Mouse (Mus musculus) midbrain, embryonic 12.5 days (tissue): ENCODE measurements at regions not wholly inside any gene's neighbourhood (a gene's known extent, or its start where the extent isn't known, plus 50 kb on each side); places are given as distances from the start of the nearest gene placed in this dataset.
"Not testable (repeated sequence)": the region's sequence is repeated elsewhere in the genome, so short reads cannot be mapped to it uniquely, and the experiment has no call there.

Experiments used
- ATAC-seq: fragments of 200-750 bp; cut with Nextera tagmentation; 2 replicates; pipeline ENCODE4 v1.8.0; 2017; ENCODE audit warnings: low read depth, moderate TSS enrichment, moderate library complexity; ENCODE audit not compliant: low FRiP score
- H3K27ac ChIP-seq: fragments of 300-500 bp; sonication (generic); replicated peaks from 2 replicates; pipeline ENCODE4 v1.5.1; 2016; ENCODE audit warnings: mild to moderate bottlenecking
- H3K27me3 ChIP-seq: fragments of 300-500 bp; sonication (generic); 2 replicates; pipeline ENCODE4 v1.6.1; 2016; ENCODE audit warnings: mild to moderate bottlenecking
- H3K36me3 ChIP-seq: fragments of 300-500 bp; sonication (generic); 2 replicates; pipeline ENCODE4 v1.6.1; 2016
- H3K4me1 ChIP-seq: fragments of 300-500 bp; sonication (generic); 2 replicates; pipeline ENCODE4 v1.6.1; 2016
- H3K4me2 ChIP-seq: fragments of 300-500 bp; sonication (generic); replicated peaks from 2 replicates; pipeline ENCODE4 v1.6.1; 2016; ENCODE audit warnings: mild to moderate bottlenecking, moderate library complexity
- H3K4me3 ChIP-seq: fragments of 300-500 bp; sonication (generic); 2 replicates; pipeline ENCODE4 v1.5.1; 2016; ENCODE audit warnings: mild to moderate bottlenecking
- H3K9ac ChIP-seq: fragments of 300-500 bp; sonication (generic); replicated peaks from 2 replicates; pipeline ENCODE4 v1.6.1; 2016; ENCODE audit warnings: mild to moderate bottlenecking, moderate library complexity
- H3K9me3 ChIP-seq: fragments of 300-500 bp; sonication (generic); 2 replicates; pipeline ENCODE4 v1.6.1; 2016; ENCODE audit warnings: mild to moderate bottlenecking
- WGBS: fragments of 180-500 bp; shearing (Covaris S2); methylation state at CpG from one replicate; pipeline ENCODE4 v1.1.7; 2016; 5-methylcytosine and 5-hydroxymethylcytosine counted together

GRCm38 (mm10) chr13:42000966-42001365 is 50.9 kb upstream of the Hivep1 start:
- no peak overlapping the region for H3K9ac ChIP-seq
- H3K9me3 ChIP-seq: no peaks in the 10 kb centered on the region
- no peaks in the 10 kb centered on the region for H3K36me3 ChIP-seq
- no peak overlapping the region for H3K4me2 ChIP-seq
- 83% methylated on average over 3 of the region's 3 CpGs for WGBS
- no peaks in the 10 kb centered on the region for H3K4me1 ChIP-seq
- H3K4me3 ChIP-seq: no peak overlapping the region
- no peak overlapping the region for H3K27ac ChIP-seq
- no peaks in the 10 kb centered on the region for H3K27me3 ChIP-seq
- no peak for ATAC-seq

GRCm38 (mm10) chr13:41997883-41998282 is 53.9 kb upstream of the Hivep1 start:
- peak; percentile 23; the same call in 1 of the 2 replicates for ATAC-seq
- H3K27me3 ChIP-seq: no peaks in the 10 kb centered on the region
- H3K4me2 ChIP-seq: no peak overlapping the region
- H3K4me1 ChIP-seq: no peaks in the 10 kb centered on the region
- 60% methylated on average over 9 of the region's 9 CpGs for WGBS
- no peak overlapping the region for H3K27ac ChIP-seq
- H3K9ac ChIP-seq: no peak overlapping the region
- no peaks in the 10 kb centered on the region for H3K9me3 ChIP-seq
- no peaks in the 10 kb centered on the region for H3K36me3 ChIP-seq
- H3K4me3 ChIP-seq: no peak overlapping the region

- Histone ChIP-seq H3K36me3 (no peaks in the 10 kb centered on the region), H3K4me1 (no peaks in the 10 kb centered on the region)
Measured at GRCm38 (mm10) chr13:41994126-41994525, 57.7 kb upstream of the Hivep1 start.

GRCm38 (mm10) chr13:41975918-41976317 is 75.9 kb upstream of the Hivep1 start:
- 78% methylated on average over 3 of the region's 3 CpGs for WGBS
- H3K27ac ChIP-seq: no peak overlapping the region
- H3K36me3 ChIP-seq: no peaks in the 10 kb centered on the region
- no peak overlapping the region for H3K4me2 ChIP-seq
- no peak overlapping the region for H3K9ac ChIP-seq
- H3K4me1 ChIP-seq: no peaks in the 10 kb centered on the region
- H3K9me3 ChIP-seq: no peaks in the 10 kb centered on the region
- no peaks in the 10 kb centered on the region for H3K27me3 ChIP-seq
- no peak overlapping the region for H3K4me3 ChIP-seq
- ATAC-seq: no peak

More at GRCm38 (mm10) chr13:41994126-41994525, 57.7 kb upstream of the Hivep1 start:
- no peaks in the 10 kb centered on the region for H3K9me3 ChIP-seq
- no peak overlapping the region for H3K4me3 ChIP-seq
- no peak for ATAC-seq
- no peaks in the 10 kb centered on the region for H3K27me3 ChIP-seq
- H3K27ac ChIP-seq: no peak overlapping the region
- WGBS: 72% methylated on average over 3 of the region's 3 CpGs
- no peak overlapping the region for H3K9ac ChIP-seq
- no peak overlapping the region for H3K4me2 ChIP-seq

GRCm38 (mm10) chr13:41962915-41963314 is 88.9 kb upstream of the Hivep1 start:
- Histone ChIP-seq H3K9me3 (no peaks in the 10 kb centered on the region), H3K9ac (no peak overlapping the region), H3K27me3 (no peaks in the 10 kb centered on the region), H3K36me3 (no peaks in the 10 kb centered on the region), H3K4me3 (no peak overlapping the region), H3K4me1 (no peaks in the 10 kb centered on the region), H3K4me2 (no peak overlapping the region), H3K27ac (no peak overlapping the region)
- WGBS: 85% methylated on average over 3 of the region's 3 CpGs
- ATAC-seq: no peak

- not testable (repeated sequence) for H3K36me3 ChIP-seq, H3K4me2 ChIP-seq, ATAC-seq, H3K9me3 ChIP-seq, H3K27ac ChIP-seq, H3K9ac ChIP-seq, H3K4me1 ChIP-seq, H3K27me3 ChIP-seq, H3K4me3 ChIP-seq
- 88% methylated on average over 3 of the region's 3 CpGs for WGBS
Measured at GRCm38 (mm10) chr13:41960960-41961359, 90.9 kb upstream of the Hivep1 start.

- Histone ChIP-seq H3K27me3 (no peaks in the 10 kb centered on the region), H3K9ac (no peak overlapping the region), H3K4me2 (no peak overlapping the region), H3K4me3 (no peak overlapping the region), H3K9me3 (no peaks in the 10 kb centered on the region), H3K4me1 (no peaks in the 10 kb centered on the region), H3K27ac (no peak overlapping the region), H3K36me3 (no peaks in the 10 kb centered on the region)
- WGBS: 88% methylated on average over 4 of the region's 4 CpGs
- no peak for ATAC-seq
Measured at GRCm38 (mm10) chr13:41957932-41958331, 93.9 kb upstream of the Hivep1 start.

- Histone ChIP-seq H3K27me3 (no peaks in the 10 kb centered on the region), H3K4me3 (no peak overlapping the region), H3K4me2 (no peak overlapping the region), H3K27ac (no peak overlapping the region), H3K4me1 (no peaks in the 10 kb centered on the region), H3K36me3 (no peaks in the 10 kb centered on the region), H3K9me3 (no peaks in the 10 kb centered on the region), H3K9ac (no peak overlapping the region)
- 90% methylated on average over 4 of the region's 4 CpGs for WGBS
- ATAC-seq: no peak
Measured at GRCm38 (mm10) chr13:41955884-41956283, 95.9 kb upstream of the Hivep1 start.

- no peaks in the 10 kb centered on the region for H3K27me3 ChIP-seq
- H3K36me3 ChIP-seq: no peaks in the 10 kb centered on the region
- no peaks in the 10 kb centered on the region for H3K4me1 ChIP-seq
- WGBS: 77% methylated on average over 3 of the region's 3 CpGs
- H3K4me2 ChIP-seq: no peak overlapping the region
- H3K27ac ChIP-seq: no peak overlapping the region
- H3K9ac ChIP-seq: no peak overlapping the region
- no peak overlapping the region for H3K4me3 ChIP-seq
- H3K9me3 ChIP-seq: no peaks in the 10 kb centered on the region
- ATAC-seq: no peak
Measured at GRCm38 (mm10) chr13:41955198-41955597, 96.6 kb upstream of the Hivep1 start.

- H3K27me3 ChIP-seq: no peaks in the 10 kb centered on the region
- no peaks in the 10 kb centered on the region for H3K9me3 ChIP-seq
- ATAC-seq: no peak
- 78% methylated on average over 3 of the region's 3 CpGs for WGBS
- no peak overlapping the region for H3K27ac ChIP-seq
- no peak overlapping the region for H3K4me2 ChIP-seq
- no peak overlapping the region for H3K4me3 ChIP-seq
- H3K36me3 ChIP-seq: no peaks in the 10 kb centered on the region
- H3K9ac ChIP-seq: no peak overlapping the region
- H3K4me1 ChIP-seq: no peaks in the 10 kb centered on the region
Measured at GRCm38 (mm10) chr13:41952453-41952852, 99.4 kb upstream of the Hivep1 start.

- H3K9ac ChIP-seq: no peak overlapping the region
- no peak overlapping the region for H3K4me2 ChIP-seq
- WGBS: 82% methylated on average over 3 of the region's 3 CpGs
- no peaks in the 10 kb centered on the region; the same call in 1 of the 2 replicates for H3K4me1 ChIP-seq
- H3K9me3 ChIP-seq: no peaks in the 10 kb centered on the region
- no peak overlapping the region for H3K27ac ChIP-seq
- no peak overlapping the region for H3K4me3 ChIP-seq
- no peaks in the 10 kb centered on the region for H3K27me3 ChIP-seq
- H3K36me3 ChIP-seq: no peaks in the 10 kb centered on the region
- no peak for ATAC-seq
Measured at GRCm38 (mm10) chr13:41948241-41948640, 100.8 kb upstream of the Adtrp start.

- 88% methylated on average over 12 of the region's 12 CpGs for WGBS
- no peak for ATAC-seq
- Histone ChIP-seq H3K27me3 (no peaks in the 10 kb centered on the region), H3K9ac (no peak overlapping the region), H3K36me3 (no peaks in the 10 kb centered on the region), H3K4me2 (no peak overlapping the region), H3K4me1 (no peaks in the 10 kb centered on the region), H3K4me3 (no peak overlapping the region), H3K27ac (no peak overlapping the region), H3K9me3 (no peaks in the 10 kb centered on the region)
Measured at GRCm38 (mm10) chr13:41932313-41933100, 85.0 kb upstream of the Adtrp start.

- WGBS: 65% methylated on average over 1 of the region's 1 CpGs
- H3K4me3 ChIP-seq: no peak overlapping the region
- no peak overlapping the region for H3K9ac ChIP-seq
- no peak overlapping the region for H3K27ac ChIP-seq
- no peaks in the 10 kb centered on the region for H3K4me1 ChIP-seq
- H3K36me3 ChIP-seq: no peaks in the 10 kb centered on the region
- no peaks in the 10 kb centered on the region for H3K27me3 ChIP-seq
- H3K4me2 ChIP-seq: no peak overlapping the region
- no peaks in the 10 kb centered on the region for H3K9me3 ChIP-seq
- ATAC-seq: no peak
Measured at GRCm38 (mm10) chr13:41929768-41930167, 82.3 kb upstream of the Adtrp start.
